Mouse (Mus musculus): Measurements from ENCODE around the gene Ppard.
A peak's percentile ranks its signal among the peaks of the same experiment; 100 is the strongest.
"Not testable (repeated sequence)": the region's sequence is repeated elsewhere in the genome, so short reads cannot be mapped to it uniquely, and the experiment has no call there.

Gene Ppard

DNA sequence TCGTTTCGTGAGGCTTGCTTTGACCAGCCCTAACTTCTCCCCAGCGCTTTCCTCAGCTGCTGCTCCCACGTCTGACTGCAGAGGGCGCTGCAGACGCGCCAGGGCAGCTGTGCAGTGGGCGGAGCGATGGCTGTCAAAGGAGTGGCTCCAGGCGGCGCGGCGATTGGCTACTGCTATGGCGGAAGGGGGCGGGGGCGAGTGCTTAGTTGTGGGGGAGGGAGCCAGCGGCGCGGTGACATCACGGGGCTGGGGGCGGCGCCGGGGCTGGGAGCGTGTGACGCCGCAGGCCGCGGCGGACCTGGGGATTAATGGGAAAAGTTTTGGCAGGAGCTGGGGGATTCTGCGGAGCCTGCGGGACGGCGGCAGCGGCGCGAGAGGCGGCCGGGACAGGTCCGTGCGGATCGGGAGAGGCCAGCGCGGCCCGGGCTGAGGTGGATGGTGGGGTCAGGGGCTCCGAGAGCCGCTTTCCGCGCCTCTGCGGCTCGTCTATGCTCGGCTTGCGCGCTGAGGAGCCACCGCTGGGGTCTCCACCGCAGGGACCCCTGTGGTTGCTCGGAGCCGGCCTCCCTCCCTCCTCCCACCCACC is at the start of gene Ppard:
Gene Ppard (plus strand): TSS at position 226 of the 586 bp plus-strand sequence.
- DNase-seq = peak; percentile 96

- no peak for DNase-seq
These were observed 47.4 kb upstream of the Ppard start for GRCm38 (mm10) chr17:28184971-28185638.

DNA sequence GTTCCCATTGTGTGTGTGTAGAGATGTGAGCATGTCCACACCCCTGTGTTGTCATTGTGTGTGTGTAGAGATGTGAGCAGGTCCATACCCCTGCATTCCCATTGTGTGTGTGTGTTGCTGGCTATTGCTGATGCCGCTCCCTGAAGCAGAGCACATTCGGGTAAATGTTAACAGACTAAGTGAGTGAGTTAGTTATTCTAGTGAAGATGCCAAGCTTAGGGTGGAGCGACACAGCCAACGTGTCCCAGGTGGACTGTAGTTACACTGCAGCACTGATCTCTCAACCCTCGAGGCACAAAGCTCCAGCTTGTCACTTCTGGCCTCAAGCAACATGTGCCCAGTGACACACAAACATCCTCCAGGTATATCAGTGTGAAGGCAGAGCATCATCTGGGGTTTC is 44.2 kb upstream of the Ppard start:
- no peak for DNase-seq

DNA sequence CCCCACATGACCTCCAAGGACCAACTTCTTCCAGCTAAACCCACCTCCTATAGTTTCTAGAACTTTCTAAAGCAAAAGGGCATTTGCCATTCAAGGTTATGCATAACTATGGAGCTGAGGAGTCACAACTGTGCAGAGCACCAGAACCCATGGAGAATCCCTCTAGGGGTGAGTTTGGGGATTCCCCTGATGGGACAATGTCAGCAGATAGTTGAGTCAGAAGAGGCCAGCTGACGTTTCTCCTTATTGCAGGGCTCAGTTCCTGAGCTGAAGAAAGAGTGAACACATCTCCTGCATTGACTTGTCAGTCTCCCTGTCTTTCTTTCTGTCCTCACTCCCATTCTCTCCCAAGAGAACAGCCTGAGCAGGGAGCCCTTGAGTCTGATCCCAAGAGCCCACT is 39.7 kb upstream of the Ppard start:
- no peak for DNase-seq

GRCm38 (mm10) chr17:28193559-28193958 is 38.9 kb upstream of the Ppard start:
- no peak for DNase-seq

DNA sequence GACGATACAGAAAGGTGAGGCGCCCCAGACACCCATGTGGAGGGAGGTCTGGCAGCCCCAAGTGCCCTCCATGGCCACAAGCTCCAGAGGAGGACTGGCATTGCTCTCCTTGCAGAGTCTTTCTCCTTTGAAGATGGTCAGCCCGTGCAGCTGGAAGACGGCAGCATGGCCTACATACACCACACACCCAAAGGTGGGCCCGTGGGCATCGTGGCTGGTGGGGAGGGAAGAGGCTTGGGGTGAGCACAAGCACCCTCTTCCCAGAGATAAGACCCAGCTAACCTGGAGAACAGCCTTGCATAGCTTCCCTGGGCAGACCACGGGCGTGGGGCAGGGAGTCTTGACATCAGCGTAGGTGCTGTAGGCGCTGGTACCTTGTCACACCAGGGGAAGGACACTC is 37.5 kb upstream of the Ppard start:
- no peak for DNase-seq

DNA sequence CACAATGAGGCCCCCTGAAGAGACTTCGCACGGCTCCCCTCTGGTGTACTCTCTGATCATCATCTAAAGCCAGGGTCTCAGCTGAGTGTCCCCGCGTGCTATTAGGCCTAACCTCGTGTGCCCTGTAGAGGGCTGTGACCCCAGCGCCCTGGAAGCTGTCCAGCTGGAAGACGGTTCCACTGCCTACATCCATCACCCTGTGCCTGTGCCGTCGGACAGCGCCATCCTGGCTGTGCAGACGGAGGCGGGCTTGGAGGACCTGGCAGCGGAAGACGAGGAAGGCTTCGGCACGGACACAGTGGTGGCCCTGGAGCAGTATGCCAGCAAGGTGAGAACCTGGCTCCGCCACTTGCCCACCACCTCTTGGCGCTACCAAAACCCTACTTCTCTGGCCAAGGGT is 34.9 kb upstream of the Ppard start:
- no peak for DNase-seq

DNA sequence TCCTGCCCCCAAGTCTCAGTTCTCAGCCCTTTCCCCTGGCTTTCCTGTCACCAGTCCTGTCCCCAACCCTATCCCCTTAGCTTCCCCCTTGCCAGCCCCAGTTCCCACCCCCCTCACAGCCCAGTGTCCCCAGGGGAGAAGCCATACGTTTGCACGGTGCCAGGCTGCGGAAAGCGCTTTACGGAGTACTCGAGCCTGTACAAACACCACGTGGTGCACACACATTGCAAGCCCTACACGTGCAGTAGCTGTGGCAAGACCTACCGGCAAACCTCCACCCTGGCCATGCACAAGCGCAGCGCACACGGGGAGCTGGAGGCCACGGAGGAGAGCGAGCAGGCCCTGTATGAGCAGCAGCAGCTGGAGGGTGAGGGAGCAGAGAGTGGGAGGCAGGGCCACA is 30.5 kb upstream of the Ppard start:
- DNase-seq = no peak

GRCm38 (mm10) chr17:28204052-28204720 is 28.3 kb upstream of the Ppard start:
- DNase-seq = no peak

DNA sequence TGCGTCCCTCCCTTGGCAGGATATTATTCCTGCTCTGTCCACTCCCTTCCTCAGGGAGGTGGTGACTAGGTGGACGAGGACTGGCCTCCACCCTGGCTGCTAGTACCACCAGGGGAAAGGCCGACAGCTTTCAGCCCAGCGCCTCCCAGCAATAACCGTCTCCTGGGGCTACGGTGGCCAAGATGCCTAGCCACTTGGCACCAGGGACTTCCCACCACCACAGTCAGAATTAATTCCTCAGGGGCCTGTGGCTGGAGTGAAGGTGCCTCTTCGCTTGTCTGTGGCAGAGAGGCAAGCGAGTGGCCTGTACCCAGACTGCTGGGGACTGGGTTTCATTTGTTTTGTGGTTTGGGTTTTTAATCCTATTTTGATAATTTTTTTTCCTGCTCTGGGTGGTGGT is 27.1 kb upstream of the Ppard start:
- DNase-seq = no peak

DNA sequence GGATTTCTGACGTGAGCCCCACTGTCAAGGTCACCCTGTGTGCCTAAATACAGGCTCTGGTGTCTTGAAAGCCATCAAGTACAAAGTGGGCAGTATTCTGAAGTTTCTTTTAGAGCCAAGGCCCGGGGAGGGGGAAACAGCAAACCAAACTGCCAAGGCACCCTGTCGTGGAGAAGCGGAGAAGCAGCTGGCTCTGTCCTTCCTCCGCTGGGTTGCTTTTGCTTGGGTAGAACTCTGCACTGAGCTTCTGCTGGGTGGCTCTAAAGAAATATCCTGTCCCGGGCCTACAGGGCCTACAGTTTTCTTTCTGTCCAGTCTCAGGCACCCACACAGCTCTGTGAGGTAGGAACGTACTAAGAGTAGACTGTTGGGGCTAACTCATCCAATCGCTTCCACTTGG is 25.4 kb upstream of the Ppard start:
- DNase-seq = no peak

DNA sequence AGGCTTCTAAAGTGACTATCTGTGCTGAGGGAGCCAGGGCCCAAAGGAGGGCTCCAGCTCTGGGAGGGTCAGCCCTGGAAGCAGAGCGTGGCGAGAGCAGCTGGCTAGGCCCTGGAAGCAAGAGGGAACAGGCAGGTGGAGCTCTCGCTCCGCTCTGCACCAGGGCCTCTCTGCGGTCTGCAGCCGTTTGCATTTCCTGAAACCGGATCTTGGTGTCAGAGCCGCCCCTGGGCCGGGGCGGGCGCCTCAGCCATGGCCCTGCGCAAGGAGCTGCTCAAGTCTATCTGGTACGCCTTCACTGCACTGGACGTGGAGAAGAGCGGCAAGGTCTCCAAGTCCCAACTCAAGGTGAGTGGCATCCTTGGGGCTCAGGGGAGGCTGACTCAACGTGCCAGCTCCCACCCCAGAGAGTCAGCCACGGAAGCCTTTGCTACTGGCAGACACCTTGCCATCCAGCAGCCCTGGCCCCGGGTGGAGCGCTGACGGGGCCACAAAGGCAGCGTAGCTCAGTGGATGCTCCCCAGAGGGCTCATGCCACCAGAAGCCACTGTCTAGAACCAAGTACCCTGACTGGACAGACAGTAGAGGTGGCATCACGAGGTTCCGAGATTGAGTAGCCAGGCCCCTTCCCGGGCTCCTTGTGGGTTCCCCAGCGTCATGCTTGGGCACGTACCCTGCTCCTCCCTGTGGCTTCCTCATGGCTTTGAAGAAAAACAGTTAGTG is 24.7 kb upstream of the Ppard start, which contains the start of gene Def6:
Gene Def6 (plus strand): TSS at position 188 of the 723 bp plus-strand sequence.
- no peak for DNase-seq

GRCm38 (mm10) chr17:28208314-28208612 is 24.2 kb upstream of the Ppard start:
- DNase-seq = no peak

GRCm38 (mm10) chr17:28209457-28210110 is 22.9 kb upstream of the Ppard start:
- DNase-seq = no peak

GRCm38 (mm10) chr17:28211921-28212341 is 20.6 kb upstream of the Ppard start:
- no peak for DNase-seq

- no peak for DNase-seq
These were observed 20.1 kb upstream of the Ppard start for GRCm38 (mm10) chr17:28212391-28212790.

GRCm38 (mm10) chr17:28213236-28213635 is 19.3 kb upstream of the Ppard start:
- no peak for DNase-seq

GRCm38 (mm10) chr17:28216791-28217190 is 15.7 kb upstream of the Ppard start:
- DNase-seq = no peak

GRCm38 (mm10) chr17:28217721-28218649 is 14.5 kb upstream of the Ppard start:
- DNase-seq = no peak

DNA sequence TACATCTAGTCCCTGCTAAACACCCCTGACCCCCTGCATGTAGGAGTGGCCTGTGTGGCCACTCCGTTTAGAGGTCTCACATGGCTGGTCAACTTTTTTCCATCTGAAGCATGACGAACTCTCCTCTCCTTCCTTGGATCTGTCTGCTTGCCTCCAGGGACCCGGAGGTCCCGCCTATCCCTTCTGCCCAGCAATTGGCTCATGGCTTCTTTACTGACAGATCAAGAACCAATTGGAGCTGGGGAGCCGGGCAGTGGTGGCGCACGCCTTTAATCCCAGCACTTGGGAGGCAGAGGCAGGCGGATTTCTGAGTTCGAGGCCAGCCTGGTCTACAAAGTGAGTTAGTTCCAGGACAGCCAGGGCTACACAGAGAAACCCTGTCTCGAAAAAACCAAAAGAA is 10.0 kb upstream of the Ppard start:
- DNase-seq = not testable (repeated sequence)

DNA sequence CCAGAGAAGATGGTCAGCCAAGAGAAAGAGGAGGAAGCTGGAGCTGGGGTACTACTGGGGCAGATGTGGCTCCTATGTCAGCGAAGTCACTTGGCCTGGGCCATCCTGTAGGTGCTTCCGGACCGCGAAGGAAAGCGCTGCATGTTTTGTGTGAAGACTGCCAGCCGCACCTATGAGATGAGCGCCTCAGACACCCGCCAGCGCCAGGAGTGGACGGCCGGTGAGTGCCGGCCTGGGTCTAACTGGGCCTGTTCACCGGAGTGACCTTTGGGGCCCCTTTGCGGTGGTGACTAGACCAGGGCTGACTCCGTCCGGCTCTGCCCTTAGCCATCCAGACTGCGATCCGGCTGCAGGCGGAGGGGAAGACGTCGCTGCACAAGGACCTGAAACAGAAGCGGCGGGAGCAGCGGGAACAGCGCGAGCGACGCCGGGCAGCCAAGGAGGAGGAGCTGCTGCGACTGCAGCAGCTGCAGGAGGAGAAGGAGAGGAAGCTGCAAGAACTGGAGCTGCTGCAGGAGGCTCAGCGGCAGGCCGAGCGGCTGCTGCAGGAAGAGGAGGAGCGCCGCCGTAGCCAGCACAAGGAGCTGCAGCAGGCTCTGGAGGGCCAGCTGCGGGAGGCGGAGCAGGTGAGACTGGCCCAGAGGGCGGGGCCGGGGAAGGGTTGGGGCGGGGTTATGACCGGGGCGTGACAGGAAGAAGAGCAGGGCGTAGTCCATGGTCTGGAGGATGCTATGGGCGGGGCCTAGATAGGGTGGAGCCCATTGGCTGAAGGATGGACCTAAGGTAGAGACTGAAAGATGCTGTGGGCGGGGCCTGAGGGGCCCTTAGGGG is 8.7 kb upstream of the Ppard start:
- DNase-seq = peak; percentile 95
